Mouse (Mus musculus): ENCODE measurements around the gene Itga10. TPM values are rescaled to one million over a fixed set of nuclear protein-coding genes. Genes with fewer than 3 reads are reported as not detected.

Itga10 gene
- total and polyA plus RNA-seq, 3 experiments = 0.36 to 1.2 (median 1.0) TPM

DNA sequence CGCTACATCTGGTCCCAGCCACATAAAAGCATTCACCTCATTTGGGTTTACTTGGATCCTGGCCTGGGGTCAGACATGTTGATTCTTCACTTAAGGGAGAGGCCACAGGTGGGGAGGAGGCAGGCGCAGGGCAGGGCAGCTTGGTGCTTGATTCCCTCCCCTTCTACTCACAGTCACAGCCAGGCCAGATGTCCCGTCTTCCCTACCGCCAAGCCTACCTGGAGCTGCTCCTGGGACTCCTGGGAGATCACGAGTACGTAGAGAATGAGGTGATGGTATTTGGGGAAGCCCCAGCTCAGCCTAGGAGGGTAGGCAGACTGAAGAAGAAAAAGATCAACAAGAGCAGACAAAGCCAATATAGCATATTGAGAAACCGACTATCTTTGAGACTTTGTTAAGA, 61.6 kb downstream of the Itga10 start:
- no peak for TF ChIP-seq POLR2AphosphoS2 (IDR thresholded peaks at IDR 0.05; ENCODE audit: low read depth, low read length)
- no peak for TF ChIP-seq ZKSCAN1 (IDR thresholded peaks at IDR 0.05; ENCODE audit: borderline replicate concordance, low read depth, low read length)
- TF ChIP-seq GABPA (IDR thresholded peaks at IDR 0.05; ENCODE audit: insufficient replicate concordance, low read depth, low read length) = no peak
- no peak for TF ChIP-seq HCFC1 (IDR thresholded peaks at IDR 0.05; ENCODE audit: low read depth, low read length)
- no peak for TF ChIP-seq E2F4 (IDR thresholded peaks at IDR 0.05; ENCODE audit: insufficient replicate concordance, low read depth, low read length)
- no peak for TF ChIP-seq MAX (IDR thresholded peaks at IDR 0.05; ENCODE audit: low read length)
- no peak for TF ChIP-seq CHD2 (IDR thresholded peaks at IDR 0.05; ENCODE audit: low read length)
- TF ChIP-seq JUND (conservative IDR thresholded peaks at IDR 0.05; ENCODE audit: low read depth, low read length) = no peak
- no peak for TF ChIP-seq KAT2A (IDR thresholded peaks at IDR 0.05; ENCODE audit: insufficient replicate concordance, low read length)
- TF ChIP-seq NELFE (IDR thresholded peaks at IDR 0.05; ENCODE audit: low read depth, low read length) = no peak
- no peak for TF ChIP-seq EP300 (IDR thresholded peaks at IDR 0.05; ENCODE audit: low read length)
- no peak for TF ChIP-seq ZNF384 (IDR thresholded peaks at IDR 0.05; ENCODE audit: low read depth, low read length)
- TF ChIP-seq PAX5 (IDR thresholded peaks at IDR 0.05; ENCODE audit: low read length) = no peak
- TF ChIP-seq IRF4 (IDR thresholded peaks at IDR 0.05; ENCODE audit: low read depth, low read length) = no peak
- TF ChIP-seq MYC (IDR thresholded peaks at IDR 0.05; ENCODE audit: low read depth, low read length) = no peak
- TF ChIP-seq NRF1 (IDR thresholded peaks at IDR 0.05; ENCODE audit: low read depth, low read length) = no peak
- TF ChIP-seq SIN3A (IDR thresholded peaks at IDR 0.05; ENCODE audit: low read length) = no peak
- TF ChIP-seq BHLHE40 (IDR thresholded peaks at IDR 0.05; ENCODE audit: low read depth, low read length) = no peak
- TF ChIP-seq ELF1 (IDR thresholded peaks at IDR 0.05; ENCODE audit: low read depth, low read length) = no peak
- Histone ChIP-seq H3K9ac (ENCODE audit: insufficient read depth, low read depth) (no peak overlapping the region), H3K4me3 (replicated peaks in 1 of 3; ENCODE audit: low read depth in 2 of 3, low read length in 2 of 3, poor library complexity in 1 of 3) (no peak overlapping the region), H3K79me2 (replicated peaks; ENCODE audit: control insufficient read depth, extremely low read depth, insufficient read depth, poor library complexity, severe bottlenecking) (no peaks in the 10 kb centered on the region), H3K9me3 (replicated peaks; ENCODE audit: low read length) (peaks cover 12% of the 10 kb centered on the region), H3K27me3 (replicated peaks) (no peaks in the 10 kb centered on the region), H3K4me2 (ENCODE audit: insufficient read depth, low read depth, poor library complexity, severe bottlenecking) (no peak overlapping the region), H3K4me1 (ENCODE audit: control insufficient read depth in 1 of 2, insufficient read depth in 2 of 2) (peaks cover 3 to 8% of the 10 kb centered on the region in 2 experiments; a peak in 2 of 4 replicates), H3K36me3 (replicated peaks in 1 of 2; ENCODE audit: control insufficient read depth in 1 of 2, insufficient read depth in 1 of 2, low read length in 1 of 2) (peaks cover 52 to 80% of the 10 kb centered on the region in 2 experiments), H3K27ac (ENCODE audit: insufficient read depth, low read depth) (no peak overlapping the region)
- in situ Hi-C loops (cut with MboI; ENCODE audit: low pct_ligation_motif_present, low pct_unique_long_range_greater_than_20kb, low sequenced_read_pairs) = loop anchor here (5.0 kb wide), 1 partner anchor 45 kb away; no protein-coding TSS in a partner anchor
- no peak for DNase-seq (ENCODE audit: extremely low read depth)
- dilution Hi-C loops (cut with MboI; ENCODE audit: extremely low pct_ligation_motif_present, extremely low pct_unique_long_range_greater_than_20kb, low sequenced_read_pairs) = no loop called here

DNA sequence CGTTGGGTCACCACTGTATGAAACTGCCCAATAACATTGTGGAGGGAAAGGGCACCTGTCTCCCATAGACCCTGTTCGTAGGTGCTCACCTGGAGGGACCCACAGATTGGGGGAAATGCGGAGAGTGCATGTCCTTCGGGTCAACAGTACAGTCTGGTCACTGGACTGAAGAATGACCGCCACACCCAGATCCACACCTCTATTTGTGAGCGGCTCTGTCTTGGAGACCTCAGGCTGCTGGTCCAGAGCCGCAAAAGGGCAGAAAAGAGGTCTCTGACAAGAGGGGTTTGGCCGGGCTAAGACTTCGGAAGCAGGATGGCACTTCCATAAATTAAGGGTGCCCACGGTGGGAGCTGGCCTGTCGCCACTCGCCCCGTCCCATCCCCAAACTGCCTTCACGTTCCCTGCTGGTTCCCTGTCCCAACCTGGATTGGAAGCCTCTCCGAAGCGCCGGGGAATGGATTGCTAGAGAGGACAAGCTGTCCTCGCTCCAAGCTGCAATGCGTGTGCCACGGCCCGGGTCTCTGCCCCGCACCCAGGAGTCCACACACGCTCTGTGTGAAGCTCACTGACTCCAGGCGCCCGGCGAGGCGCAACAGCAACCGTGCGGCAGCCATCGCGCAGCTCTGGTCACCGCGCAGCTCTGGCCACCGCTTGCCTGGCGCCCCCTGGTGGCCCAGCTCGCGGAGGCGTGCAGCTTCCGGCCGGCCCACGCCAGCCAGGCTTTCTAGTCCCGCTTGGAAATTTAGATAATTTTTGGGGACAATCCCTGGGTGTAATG, 62.7 kb downstream of the Itga10 start, which contains the start of gene Nudt17:
Gene Nudt17, minus strand, starts transcription at position 660 of the 781 bp plus-strand sequence.
- peak within 1 kb of the TSS; percentile 53 for H3K4me2 ChIP-seq (ENCODE audit: insufficient read depth, low read depth, poor library complexity, severe bottlenecking)
- H3K9ac ChIP-seq (ENCODE audit: insufficient read depth, low read depth) = peak within 1 kb of the TSS; percentile 15
- peaks cover 10% of the 10 kb centered on the region for H3K9me3 ChIP-seq (replicated peaks; ENCODE audit: low read length)
- in situ Hi-C loops (cut with MboI; ENCODE audit: low pct_ligation_motif_present, low pct_unique_long_range_greater_than_20kb, low sequenced_read_pairs) (loop anchor here (5.0 kb wide), 1 partner anchor 46 kb away; no protein-coding TSS in a partner anchor), dilution Hi-C loops (cut with MboI; ENCODE audit: extremely low pct_ligation_motif_present, extremely low pct_unique_long_range_greater_than_20kb, low sequenced_read_pairs) (no loop called here)
- peak; percentile 44 for DNase-seq (ENCODE audit: extremely low read depth)
- H3K27me3 ChIP-seq (replicated peaks) = no peaks in the 10 kb centered on the region
- no peak within 1 kb of the TSS for H3K27ac ChIP-seq (ENCODE audit: insufficient read depth, low read depth)
- peaks cover 3 to 8% of the 10 kb centered on the region in 2 experiments; a peak in 2 of 4 replicates for H3K4me1 ChIP-seq (ENCODE audit: control insufficient read depth in 1 of 2, insufficient read depth in 2 of 2)
- H3K79me2 ChIP-seq (replicated peaks; ENCODE audit: control insufficient read depth, extremely low read depth, insufficient read depth, poor library complexity, severe bottlenecking) = no peaks in the 10 kb centered on the region
- no peak within 1 kb of the TSS for H3K4me3 ChIP-seq (replicated peaks in 1 of 3; ENCODE audit: low read depth in 2 of 3, low read length in 2 of 3, poor library complexity in 1 of 3)
- peaks cover 55 to 83% of the 10 kb centered on the region in 2 experiments for H3K36me3 ChIP-seq (replicated peaks in 1 of 2; ENCODE audit: control insufficient read depth in 1 of 2, insufficient read depth in 1 of 2, low read length in 1 of 2)
- TF ChIP-seq CHD2 (IDR thresholded peaks at IDR 0.05; ENCODE audit: low read length) (no peak), ZKSCAN1 (IDR thresholded peaks at IDR 0.05; ENCODE audit: borderline replicate concordance, low read depth, low read length) (no peak), MAX (IDR thresholded peaks at IDR 0.05; ENCODE audit: low read length) (no peak; the same call in 1 of the 2 replicates), POLR2A (IDR thresholded peaks at IDR 0.05; ENCODE audit: low read depth, low read length) (0 out of 2 replicates have a peak, but pooled peaks have one; percentile 8), PAX5 (IDR thresholded peaks at IDR 0.05; ENCODE audit: low read length) (no peak), SMC3 (IDR thresholded peaks at IDR 0.05; ENCODE audit: low read depth, low read length) (peak; percentile 92), KAT2A (IDR thresholded peaks at IDR 0.05; ENCODE audit: insufficient replicate concordance, low read length) (no peak), MXI1 (IDR thresholded peaks at IDR 0.05; ENCODE audit: low read depth, low read length) (no peak), NRF1 (IDR thresholded peaks at IDR 0.05; ENCODE audit: low read depth, low read length) (peak; percentile 70), BHLHE40 (IDR thresholded peaks at IDR 0.05; ENCODE audit: low read depth, low read length) (peak; percentile 35; the same call in 1 of the 2 replicates), UBTF (IDR thresholded peaks at IDR 0.05; ENCODE audit: low read depth, low read length) (no peak), ZMIZ1 (IDR thresholded peaks at IDR 0.05; ENCODE audit: low read depth, low read length) (no peak), CTCF (conservative IDR thresholded peaks at IDR 0.05 in 1 of 2, IDR thresholded peaks at IDR 0.05 in 1 of 2; ENCODE audit: low read depth in 2 of 2, low read length in 2 of 2) (peak; percentile 20 to 91; a peak in 3 of 4 replicates), JUN (IDR thresholded peaks at IDR 0.05; ENCODE audit: insufficient read depth, low read depth, low read length) (no peak), TBP (conservative IDR thresholded peaks at IDR 0.05; ENCODE audit: low read depth, low read length) (no peak), SIN3A (IDR thresholded peaks at IDR 0.05; ENCODE audit: low read length) (0 out of 2 replicates have a peak, but pooled peaks have one; percentile 14), EP300 (IDR thresholded peaks at IDR 0.05; ENCODE audit: low read length) (no peak), MAFK (IDR thresholded peaks at IDR 0.05; ENCODE audit: insufficient replicate concordance, low read length) (no peak), MEF2A (IDR thresholded peaks at IDR 0.05; ENCODE audit: borderline replicate concordance, low read depth, low read length) (peak; percentile 19; the same call in 1 of the 2 replicates), ETS1 (conservative IDR thresholded peaks at IDR 0.05; ENCODE audit: low read depth, low read length) (no peak)

All from CH12.LX (cell line).